Mouse (Mus musculus): Measurements from ENCODE around the gene Arhgap23. TPM values are rescaled to one million over a fixed set of nuclear protein-coding genes. Genes with fewer than 3 reads are reported as not detected.
A peak's percentile ranks its signal among the peaks of the same experiment; 100 is the strongest.

The Arhgap23 gene
- polyA plus RNA-seq, 1 experiment from 2014 or later, result 7.9 TPM

- no peak overlapping the region for H3K27ac ChIP-seq (ENCODE audit: low read depth)
- H3K4me2 ChIP-seq, result no peak overlapping the region
- TF ChIP-seq CTCF (IDR thresholded peaks at IDR 0.05; ENCODE audit: low read depth), result no peak
- 48% methylated on average over 3 of the region's 3 CpGs for WGBS
- H3K4me1 ChIP-seq (ENCODE audit: insufficient read depth), result no peaks in the 10 kb centered on the region
- no peak for DNase-seq
- no peaks in the 10 kb centered on the region for H3K27me3 ChIP-seq (ENCODE audit: insufficient read depth, low read length)
- H3K4me3 ChIP-seq (ENCODE audit: low read depth, low read length), result no peak overlapping the region
- peaks cover 71% of the 10 kb centered on the region for H3K36me3 ChIP-seq (ENCODE audit: insufficient read depth)
- ATAC-seq (ENCODE audit: insufficient read depth), result no peak
- H3K9me3 ChIP-seq (ENCODE audit: low read depth, low read length), result no peaks in the 10 kb centered on the region
- no peak overlapping the region for H3K9ac ChIP-seq
These were observed 72.3 kb downstream of the Arhgap23 start for GRCm38 (mm10) chr11:97487656-97488055.

- DNase-seq (peak; percentile 89), ATAC-seq (ENCODE audit: insufficient read depth) (peak; percentile 77)
- Histone ChIP-seq H3K27ac (ENCODE audit: low read depth) (no peak overlapping the region), H3K4me2 (no peak overlapping the region), H3K27me3 (ENCODE audit: insufficient read depth, low read length) (no peaks in the 10 kb centered on the region), H3K4me3 (ENCODE audit: low read depth, low read length) (no peak overlapping the region), H3K9me3 (ENCODE audit: low read depth, low read length) (no peaks in the 10 kb centered on the region), H3K36me3 (ENCODE audit: insufficient read depth) (peaks cover 75% of the 10 kb centered on the region), H3K9ac (no peak overlapping the region), H3K4me1 (ENCODE audit: insufficient read depth) (no peaks in the 10 kb centered on the region)
- peak; percentile 97 for TF ChIP-seq CTCF (IDR thresholded peaks at IDR 0.05; ENCODE audit: low read depth)
- 37% methylated on average over 16 of the region's 16 CpGs for WGBS
These were observed 74.4 kb downstream of the Arhgap23 start for GRCm38 (mm10) chr11:97489589-97490324.

- Histone ChIP-seq H3K27ac (ENCODE audit: low read depth) (no peak overlapping the region), H3K4me1 (ENCODE audit: insufficient read depth) (no peaks in the 10 kb centered on the region), H3K4me2 (no peak overlapping the region), H3K4me3 (ENCODE audit: low read depth, low read length) (no peak overlapping the region), H3K9ac (no peak overlapping the region), H3K9me3 (ENCODE audit: low read depth, low read length) (no peaks in the 10 kb centered on the region), H3K27me3 (ENCODE audit: insufficient read depth, low read length) (no peaks in the 10 kb centered on the region), H3K36me3 (ENCODE audit: insufficient read depth) (peaks cover 68% of the 10 kb centered on the region)
- ATAC-seq (ENCODE audit: insufficient read depth) (0 out of 2 replicates have a peak, but pooled peaks have one; percentile 24), DNase-seq (no peak)
- no peak for TF ChIP-seq CTCF (IDR thresholded peaks at IDR 0.05; ENCODE audit: low read depth)
- WGBS, result 78% methylated on average over 10 of the region's 10 CpGs
These were observed 76.3 kb downstream of the Arhgap23 start for GRCm38 (mm10) chr11:97491640-97492039.

GRCm38 (mm10) chr11:97492836-97493235, 77.5 kb downstream of the Arhgap23 start:
- H3K36me3 ChIP-seq (ENCODE audit: insufficient read depth), result peaks cover 68% of the 10 kb centered on the region

GRCm38 (mm10) chr11:97497543-97497942, 82.2 kb downstream of the Arhgap23 start:
- no peak for ATAC-seq (ENCODE audit: insufficient read depth)
- Histone ChIP-seq H3K27ac (ENCODE audit: low read depth) (no peak overlapping the region), H3K4me1 (ENCODE audit: insufficient read depth) (no peaks in the 10 kb centered on the region; the same call in 1 of the 2 replicates), H3K27me3 (ENCODE audit: insufficient read depth, low read length) (peaks cover 34% of the 10 kb centered on the region), H3K36me3 (ENCODE audit: insufficient read depth) (peaks cover 72% of the 10 kb centered on the region), H3K9ac (no peak overlapping the region), H3K4me3 (ENCODE audit: low read depth, low read length) (no peak overlapping the region), H3K9me3 (ENCODE audit: low read depth, low read length) (no peaks in the 10 kb centered on the region), H3K4me2 (no peak overlapping the region)
- DNase-seq, result no peak
- no peak for TF ChIP-seq CTCF (IDR thresholded peaks at IDR 0.05; ENCODE audit: low read depth)
- 88% methylated on average over 4 of the region's 4 CpGs for WGBS

More at GRCm38 (mm10) chr11:97492836-97493235, 77.5 kb downstream of the Arhgap23 start:
- WGBS, result 82% methylated on average over 3 of the region's 3 CpGs
- ATAC-seq (ENCODE audit: insufficient read depth), result no peak
- Histone ChIP-seq H3K4me1 (ENCODE audit: insufficient read depth) (no peaks in the 10 kb centered on the region), H3K9me3 (ENCODE audit: low read depth, low read length) (no peaks in the 10 kb centered on the region), H3K4me2 (no peak overlapping the region), H3K4me3 (ENCODE audit: low read depth, low read length) (no peak overlapping the region), H3K27ac (ENCODE audit: low read depth) (no peak overlapping the region), H3K9ac (no peak overlapping the region), H3K27me3 (ENCODE audit: insufficient read depth, low read length) (peaks cover 3% of the 10 kb centered on the region; the same call in 1 of the 2 replicates)
- no peak for DNase-seq
- TF ChIP-seq CTCF (IDR thresholded peaks at IDR 0.05; ENCODE audit: low read depth), result no peak

GRCm38 (mm10) chr11:97499865-97500719, 84.8 kb downstream of the Arhgap23 start, which contains the start of gene 4933428G20Rik:
4933428G20Rik (minus strand) TSS chr11:97500340.
- Histone ChIP-seq H3K9me3 (ENCODE audit: low read depth, low read length) (no peaks in the 10 kb centered on the region), H3K9ac (peak within 1 kb of the TSS; percentile 32), H3K27me3 (ENCODE audit: insufficient read depth, low read length) (peaks cover 34% of the 10 kb centered on the region), H3K36me3 (ENCODE audit: insufficient read depth) (peaks cover 53% of the 10 kb centered on the region), H3K4me1 (ENCODE audit: insufficient read depth) (no peaks in the 10 kb centered on the region; the same call in 1 of the 2 replicates), H3K27ac (ENCODE audit: low read depth) (no peak within 1 kb of the TSS), H3K4me2 (peak within 1 kb of the TSS; percentile 59), H3K4me3 (ENCODE audit: low read depth, low read length) (peak within 1 kb of the TSS; percentile 30)
- WGBS, result 22% methylated on average over 85 of the region's 88 CpGs
- DNase-seq, result peak; percentile 19
- TF ChIP-seq CTCF (IDR thresholded peaks at IDR 0.05; ENCODE audit: low read depth), result no peak
- 0 out of 2 replicates have a peak, but pooled peaks have one; percentile 18 for ATAC-seq (ENCODE audit: insufficient read depth)

Measured in lung, embryonic 14.5 days (tissue).